Mouse (Mus musculus) regulatory T cell (primary cell): ENCODE measurements at regions not wholly inside any gene's neighbourhood (a gene's known extent, or its start where the extent isn't known, plus 50 kb on each side); places are given as distances from the start of the nearest gene placed in this dataset.

ENCODE experiments used
- in situ Hi-C: fragments of 300-600 bp; cut with MboI, MseI; formaldehyde crosslinking; loops from one replicate; pipeline ENCODE4 v1.15.1; 2025; ENCODE audit warnings: high pct_unique_total_duplicates

DNA sequence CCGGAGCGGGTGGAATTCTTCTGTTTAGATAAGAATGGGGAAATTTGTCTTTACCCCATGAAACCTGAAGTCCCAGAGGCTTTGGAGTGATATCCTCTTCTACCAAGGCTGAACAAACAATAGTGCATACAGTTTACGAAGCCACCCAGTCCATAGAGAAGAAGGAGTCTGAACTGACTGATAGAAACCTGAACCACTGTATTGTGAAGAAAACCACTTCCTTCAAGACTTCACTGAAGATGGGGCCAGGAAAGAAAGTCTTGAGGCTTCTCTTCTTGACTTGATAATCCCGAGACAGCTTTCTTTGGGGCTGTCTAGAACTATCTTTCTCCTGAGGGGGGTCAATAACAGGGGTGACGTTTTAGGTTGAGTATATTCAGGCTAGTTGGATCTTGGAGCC lies 284.4 kb downstream of the Cd83 start:
- in situ Hi-C loops: no loop called here

DNA sequence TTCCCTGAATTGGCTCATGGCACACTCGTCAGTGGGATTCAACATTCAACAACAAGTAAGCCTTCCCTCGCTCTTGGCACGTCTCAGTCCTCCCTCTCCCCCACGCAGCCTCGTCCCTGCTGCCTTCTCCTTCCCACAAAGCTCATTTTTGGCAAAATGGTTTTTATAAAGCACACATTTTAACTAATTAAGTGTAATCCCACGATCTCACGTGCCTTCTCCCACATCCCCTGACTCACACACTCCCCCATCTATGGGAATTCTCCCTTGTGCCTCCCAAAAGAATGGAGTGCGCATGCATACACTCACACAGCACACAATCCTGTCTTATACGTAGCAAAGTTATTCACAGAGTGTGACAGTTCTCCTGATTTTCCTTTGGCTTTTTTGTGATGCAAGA lies 288.5 kb downstream of the Cd83 start:
- in situ Hi-C loops: no loop called here

DNA sequence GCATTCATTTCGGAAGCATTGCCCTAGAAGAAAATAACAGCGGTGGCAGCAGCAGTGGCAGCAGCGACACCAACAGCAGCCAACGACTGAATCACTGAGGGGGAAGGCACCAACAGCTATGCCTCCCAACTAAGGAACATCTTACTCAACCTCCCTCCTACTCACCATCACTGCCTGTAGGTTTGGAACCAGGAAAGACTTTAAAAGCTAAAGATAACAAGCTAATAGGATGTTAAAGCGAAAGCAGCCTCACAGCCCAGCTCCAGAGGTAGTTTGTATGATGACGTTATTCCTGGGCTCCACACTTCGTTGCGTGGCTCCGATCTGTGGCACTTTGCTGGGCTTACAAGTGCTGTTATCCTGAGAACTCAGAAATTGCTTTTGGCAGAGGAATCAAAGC lies 289.6 kb downstream of the Cd83 start:
- in situ Hi-C loops: no loop called here

DNA sequence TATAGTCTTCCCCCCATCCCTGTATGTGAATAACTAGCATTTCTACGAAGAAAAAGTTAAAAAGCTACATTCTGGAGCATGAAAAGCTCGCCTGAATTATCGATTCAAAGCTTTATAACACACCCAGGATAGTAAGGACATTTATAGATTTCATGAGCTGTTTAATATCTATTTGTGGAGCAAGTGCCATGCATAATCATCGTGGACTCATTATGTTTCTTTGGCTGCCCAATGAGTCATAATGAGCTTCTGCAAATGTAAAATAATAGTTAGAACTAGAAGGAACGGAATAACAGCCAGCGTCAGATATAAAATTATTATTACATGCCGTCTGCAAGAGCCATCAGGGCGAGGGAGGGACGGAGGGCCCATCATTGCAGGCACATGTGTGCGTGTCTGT lies 292.4 kb downstream of the Cd83 start:
- in situ Hi-C loops: no loop called here

DNA sequence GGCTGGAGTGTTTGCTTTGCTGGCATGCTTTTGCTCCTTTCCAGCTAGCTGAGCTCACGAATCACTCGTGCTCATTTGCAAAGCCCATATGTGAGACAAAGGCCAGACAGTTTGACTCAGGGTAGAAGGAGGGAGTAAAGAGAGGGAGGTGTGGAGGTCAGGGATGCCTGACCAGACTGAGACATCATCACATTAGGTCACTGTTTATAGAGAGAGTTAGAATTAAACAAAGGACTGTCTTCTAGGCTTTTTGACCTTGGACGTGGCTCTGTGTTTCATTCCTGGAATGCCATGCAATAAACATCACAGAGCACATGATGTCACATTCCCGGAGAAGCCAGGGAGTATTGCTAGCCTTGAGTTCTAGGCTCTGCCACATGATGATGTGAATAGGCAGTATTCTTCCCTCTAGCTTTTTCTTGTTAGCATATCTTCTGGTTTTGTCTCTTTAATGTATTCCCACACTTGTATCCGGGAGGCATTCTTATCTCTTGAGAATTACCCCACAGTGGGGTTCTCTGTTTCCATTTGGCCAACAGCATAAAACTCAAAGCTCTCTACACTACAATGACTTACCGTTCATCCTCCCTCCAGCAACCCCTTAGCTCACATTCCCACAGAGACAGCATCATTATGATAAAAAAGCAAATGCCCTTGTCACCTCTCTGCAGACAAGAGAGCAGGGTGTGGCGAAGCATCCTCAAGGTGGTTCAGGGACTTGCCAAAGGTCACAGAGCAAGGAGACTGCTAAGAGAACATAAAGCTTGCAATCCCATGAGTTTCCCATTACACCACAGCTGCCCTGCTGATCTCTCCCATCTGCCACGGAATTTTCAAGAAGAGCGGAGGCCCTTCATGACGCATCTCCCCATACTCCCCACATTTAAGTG lies 301.3 kb downstream of the Cd83 start:
- in situ Hi-C loops: no loop called here

DNA sequence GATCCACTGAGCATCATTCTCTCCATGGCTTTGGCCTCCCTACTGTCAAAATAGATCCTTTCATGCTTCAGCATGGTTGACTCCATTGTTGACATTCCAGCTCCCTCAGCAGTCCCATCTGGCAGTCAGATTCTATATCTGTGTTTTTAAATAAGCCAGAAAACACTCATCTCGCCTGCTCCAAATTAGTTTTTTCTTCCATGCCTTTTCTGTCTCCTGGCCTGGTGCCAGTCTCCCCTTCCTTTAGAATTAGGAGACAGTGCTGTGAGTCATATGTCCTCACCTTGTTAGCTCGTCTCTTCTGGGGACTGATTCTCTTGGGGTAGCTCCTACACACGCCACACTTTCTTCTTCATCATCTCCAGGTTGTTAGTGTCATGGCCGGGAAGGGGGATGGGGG lies 302.2 kb downstream of the Cd83 start:
- in situ Hi-C loops: no loop called here

DNA sequence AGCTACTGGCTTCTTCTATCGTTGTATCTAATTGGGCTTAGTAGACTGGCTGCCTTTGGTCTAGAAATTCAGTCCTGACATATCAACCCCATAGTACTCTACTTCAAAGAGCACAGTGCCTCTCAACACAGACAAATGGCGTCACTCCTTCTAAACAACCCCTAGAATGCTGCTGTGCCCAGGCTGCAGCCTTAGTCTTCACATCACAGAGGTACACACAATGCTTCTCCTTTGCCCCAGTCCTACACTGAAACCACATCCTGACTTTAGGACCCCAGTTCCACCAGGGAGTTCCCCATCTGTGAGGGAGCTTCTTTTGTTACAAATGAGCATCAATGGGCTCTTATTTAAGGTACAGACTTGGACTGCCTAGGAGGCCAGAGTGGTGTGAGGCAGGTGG lies 312.6 kb downstream of the Cd83 start:
- in situ Hi-C loops: no loop called here

DNA sequence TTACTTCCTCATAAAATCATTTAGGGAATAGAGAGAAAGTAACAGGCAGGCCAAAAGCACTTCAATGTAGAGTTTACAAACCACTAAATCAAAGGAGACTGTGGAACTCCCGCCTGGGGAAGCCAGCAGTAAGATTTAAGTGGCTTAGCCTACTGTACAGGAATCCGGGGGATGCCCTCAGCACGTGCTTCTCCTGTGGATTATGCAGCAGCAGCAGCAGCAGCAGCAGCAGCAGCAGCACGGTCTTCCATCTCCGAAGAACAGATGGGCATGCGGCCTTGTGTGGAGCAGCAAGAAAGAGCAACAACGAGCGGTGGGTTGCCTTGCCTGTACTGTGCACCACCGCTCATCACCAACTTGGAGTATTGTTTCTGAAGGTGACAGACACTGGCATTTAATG lies 314.9 kb downstream of the Cd83 start:
- in situ Hi-C loops: no loop called here

DNA sequence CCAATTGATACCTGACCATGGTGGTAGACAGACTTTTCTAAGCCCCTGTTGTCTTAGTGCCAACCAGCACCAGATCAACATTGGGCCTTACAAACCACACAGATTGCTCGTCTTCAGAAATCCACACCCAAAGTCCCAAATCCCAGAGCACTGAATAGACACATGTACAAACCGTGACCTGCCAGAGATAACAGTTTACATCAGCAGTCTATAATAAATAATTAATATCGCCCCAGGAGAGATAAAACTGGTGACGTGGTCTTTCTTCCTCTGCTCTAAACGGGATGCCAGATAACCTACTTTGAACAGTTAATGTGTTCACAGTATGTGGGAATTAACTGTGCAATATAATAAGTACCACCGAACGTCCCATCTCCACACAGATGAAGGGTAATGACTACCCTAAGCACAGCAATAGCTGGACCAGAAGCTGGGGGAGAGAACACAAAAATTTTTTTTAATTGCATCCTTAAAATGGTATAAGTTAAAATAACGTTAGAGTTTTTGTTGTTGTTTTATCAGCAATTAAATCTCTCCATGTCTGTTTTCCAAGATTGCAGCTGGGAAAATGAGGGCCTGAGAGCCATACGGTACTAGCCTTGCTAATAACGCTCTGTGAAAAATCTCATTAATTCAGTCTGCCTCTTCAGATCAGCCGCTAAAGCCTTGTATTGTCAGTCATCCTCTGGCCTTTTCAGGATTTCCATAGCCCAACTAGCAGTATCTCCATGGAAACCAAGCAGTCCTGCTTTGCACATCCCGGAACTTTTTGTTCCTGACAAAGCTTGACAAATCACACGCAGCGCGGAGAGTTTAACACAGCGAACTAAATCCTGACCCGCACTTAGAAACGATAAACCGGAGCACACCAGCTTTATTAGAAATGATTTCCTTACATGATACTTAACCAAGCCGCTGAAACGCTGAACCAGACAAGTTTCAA lies 315.8 kb downstream of the Cd83 start:
- in situ Hi-C loops: no loop called here

DNA sequence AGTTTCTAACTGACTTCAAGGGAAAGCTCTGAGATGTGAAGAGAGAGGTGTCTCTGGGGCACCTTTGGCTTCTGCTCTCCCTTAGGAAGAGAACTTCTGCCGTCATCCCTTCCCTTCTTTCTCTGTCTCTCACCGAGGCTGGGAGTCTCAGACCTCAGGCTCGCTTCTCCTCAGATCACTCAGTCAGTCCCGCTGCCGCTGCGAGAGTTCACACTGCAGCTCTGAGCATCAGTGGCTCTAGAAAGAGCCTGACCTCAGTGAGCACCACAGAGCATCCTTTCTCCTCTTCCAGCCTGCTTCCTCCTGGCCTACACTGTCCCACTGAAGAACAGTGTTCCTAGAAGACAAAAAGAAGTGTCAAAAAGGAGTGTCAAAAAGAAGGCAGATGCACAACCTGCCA lies 316.6 kb downstream of the Cd83 start:
- in situ Hi-C loops: no loop called here

DNA sequence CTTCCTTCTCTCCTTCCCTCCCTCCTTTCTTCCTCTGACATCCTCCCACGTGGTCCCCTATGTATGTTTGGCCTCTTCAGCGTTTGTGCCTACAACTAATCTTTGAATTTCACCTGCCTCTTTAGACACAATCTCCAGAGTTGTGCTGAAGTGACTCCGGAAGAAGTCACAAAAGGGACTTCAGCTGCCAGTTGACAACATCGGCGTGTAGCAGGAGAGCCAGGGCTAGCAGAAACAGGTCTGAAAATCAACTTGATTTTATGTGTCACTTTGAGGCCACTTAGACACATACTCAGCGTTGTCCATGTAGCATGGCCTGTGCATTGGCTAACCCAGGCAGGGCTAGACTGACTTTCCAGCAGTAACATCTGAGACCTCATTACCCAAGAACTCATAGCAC lies 317.2 kb downstream of the Cd83 start:
- in situ Hi-C loops: no loop called here

DNA sequence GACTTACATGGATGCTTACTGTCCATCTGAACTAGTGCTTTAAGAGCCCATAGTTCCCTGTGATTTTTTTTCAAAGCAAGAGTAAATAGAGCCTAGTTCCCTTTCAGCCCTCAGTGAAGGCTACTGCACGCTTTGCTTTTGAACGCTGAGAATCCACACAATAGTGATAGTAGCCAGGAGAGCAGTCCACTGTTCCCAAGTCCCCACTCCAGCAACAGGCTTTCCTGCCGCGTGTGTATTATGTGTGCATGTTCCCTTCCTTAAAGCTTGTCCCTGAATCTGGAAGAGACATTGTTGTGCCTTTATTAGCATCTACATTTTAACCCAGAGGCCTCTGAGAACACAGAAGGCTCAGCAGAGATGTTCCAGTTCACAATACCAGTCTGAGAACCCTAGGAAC lies 317.7 kb downstream of the Cd83 start:
- in situ Hi-C loops: no loop called here

DNA sequence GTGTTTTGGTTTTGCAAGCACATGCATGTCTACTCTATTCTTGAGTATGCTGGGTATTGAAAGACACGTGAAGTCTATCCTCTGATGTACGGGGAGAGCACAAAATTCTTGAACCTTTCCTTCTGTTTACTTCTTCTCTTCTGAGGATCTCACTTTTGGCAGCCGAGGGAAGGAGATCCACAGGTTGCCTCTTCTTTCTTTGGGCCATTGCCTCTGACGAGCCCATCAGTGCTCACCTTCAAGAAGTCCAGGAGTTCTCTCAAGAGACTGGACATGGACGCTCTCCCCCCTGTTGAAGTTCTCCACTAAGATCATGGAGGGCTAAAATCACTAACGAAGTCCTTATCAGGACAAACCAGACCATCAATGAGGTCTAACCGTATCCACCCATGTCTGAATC lies 318.8 kb downstream of the Cd83 start:
- in situ Hi-C loops: no loop called here

DNA sequence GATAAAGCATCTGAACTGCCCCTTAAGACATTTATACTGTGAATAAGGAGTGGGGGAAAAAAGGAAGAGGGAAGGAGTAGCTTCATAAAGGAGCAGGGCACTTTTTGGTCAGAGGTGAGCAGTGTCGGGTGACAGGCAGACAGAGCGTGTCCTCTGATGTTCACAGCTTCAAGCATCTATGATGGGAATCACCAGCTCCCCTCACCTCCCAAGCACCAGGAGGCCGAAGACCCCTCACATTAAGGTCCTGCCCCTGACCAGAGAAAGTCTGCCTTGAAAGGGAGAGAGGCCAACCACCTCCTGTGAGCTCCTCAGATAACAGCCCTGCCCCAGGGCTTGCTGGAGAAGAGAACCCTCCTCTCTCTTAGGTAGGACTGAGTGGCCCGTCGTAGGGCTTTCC lies 320.6 kb downstream of the Cd83 start:
- in situ Hi-C loops: no loop called here

DNA sequence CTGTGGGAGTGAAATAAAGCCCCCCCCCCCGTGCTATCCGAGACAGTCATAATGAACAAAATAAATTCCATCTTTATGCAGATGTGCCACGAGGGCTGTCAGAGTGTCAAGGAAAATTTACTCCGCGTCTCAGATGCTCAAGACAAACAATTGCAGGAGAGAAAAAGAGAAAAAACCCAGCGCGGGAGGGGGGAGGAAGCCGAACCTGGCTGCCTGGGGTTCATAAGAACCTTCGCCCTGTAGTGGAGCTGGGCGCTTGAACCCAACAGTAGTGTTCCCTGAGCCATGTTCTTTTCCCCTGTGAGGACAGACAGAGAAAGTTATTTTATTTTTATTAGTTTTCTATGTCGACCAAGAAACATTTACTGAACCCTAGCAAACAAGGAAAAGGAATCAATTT lies 324.1 kb downstream of the Cd83 start:
- in situ Hi-C loops: no loop called here

DNA sequence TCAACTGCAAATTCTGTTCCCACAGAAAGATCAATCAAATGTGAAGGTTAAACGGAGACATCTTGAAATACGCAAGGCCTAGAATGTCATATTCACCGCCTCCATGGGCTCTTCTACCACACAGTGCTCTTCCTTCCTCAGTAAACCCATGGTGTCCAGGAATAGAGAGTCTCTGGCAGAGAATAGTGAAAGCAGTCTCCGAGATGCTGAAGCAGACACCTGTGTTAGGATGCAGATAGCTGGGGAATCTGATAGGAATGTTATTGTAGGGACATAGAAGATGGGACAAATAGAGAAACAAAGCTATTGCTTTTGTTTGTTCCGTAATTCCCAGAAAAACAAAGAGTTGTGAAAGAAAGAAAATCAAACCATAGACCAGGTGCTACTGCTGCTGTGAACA lies 328.5 kb downstream of the Cd83 start:
- in situ Hi-C loops: no loop called here

DNA sequence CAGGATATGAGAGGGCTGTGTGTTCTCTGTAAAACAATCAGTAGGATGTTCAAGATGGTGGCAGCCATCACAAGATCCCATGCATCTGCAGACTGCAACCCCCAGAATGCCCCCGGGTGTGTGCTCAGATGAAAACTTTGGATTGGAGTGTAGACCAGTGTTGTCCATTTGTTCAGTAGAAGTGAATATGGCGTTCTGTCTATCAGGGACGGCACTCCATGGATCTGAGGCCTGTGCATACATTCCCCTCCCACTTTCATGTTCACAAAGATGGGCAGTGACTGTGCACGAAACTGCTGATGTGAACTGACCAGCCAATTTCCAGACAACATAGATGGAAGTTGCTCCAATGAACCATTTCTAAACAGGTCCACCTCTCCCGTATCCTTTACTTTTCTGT lies 330.3 kb downstream of the Cd83 start:
- in situ Hi-C loops: no loop called here

DNA sequence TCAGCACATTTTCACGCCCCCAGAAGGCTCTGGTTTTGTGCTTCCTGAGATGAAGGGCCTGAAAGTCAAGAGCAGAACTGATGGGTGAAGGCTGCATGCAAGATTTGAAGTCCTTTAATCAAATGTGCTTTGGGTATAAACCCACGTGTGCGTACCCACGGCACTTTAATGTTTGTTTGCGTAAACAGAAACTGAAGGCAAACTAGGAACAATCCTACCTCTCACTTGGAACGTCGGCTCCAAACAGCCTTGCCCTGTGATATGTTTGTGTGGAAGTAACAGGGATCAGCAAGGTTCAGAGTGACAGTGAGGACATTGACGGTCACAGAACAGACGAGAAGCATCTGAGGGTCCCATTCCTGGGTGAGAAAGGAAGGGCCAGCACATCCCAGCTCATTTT lies 333.3 kb downstream of the Cd83 start:
- in situ Hi-C loops: no loop called here

DNA sequence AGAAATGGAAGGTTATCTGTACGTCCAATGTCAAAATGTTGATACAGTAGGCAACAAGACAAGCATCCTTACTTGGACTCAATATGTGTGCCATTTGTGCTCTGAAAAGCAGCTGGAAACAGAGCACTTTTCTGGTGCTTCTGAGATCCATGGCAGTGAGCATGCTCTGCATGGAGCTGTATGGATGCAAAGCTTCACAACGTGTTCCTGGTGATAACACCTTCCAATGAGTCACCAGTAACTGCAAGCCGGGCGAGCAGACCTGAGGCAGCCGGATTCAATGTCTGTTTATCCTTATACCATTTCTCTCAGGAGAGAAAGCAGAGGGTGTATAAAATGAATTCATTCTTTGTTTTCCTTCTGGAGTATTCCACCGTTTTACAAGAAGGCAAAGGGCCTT lies 334.3 kb downstream of the Cd83 start:
- in situ Hi-C loops: no loop called here

DNA sequence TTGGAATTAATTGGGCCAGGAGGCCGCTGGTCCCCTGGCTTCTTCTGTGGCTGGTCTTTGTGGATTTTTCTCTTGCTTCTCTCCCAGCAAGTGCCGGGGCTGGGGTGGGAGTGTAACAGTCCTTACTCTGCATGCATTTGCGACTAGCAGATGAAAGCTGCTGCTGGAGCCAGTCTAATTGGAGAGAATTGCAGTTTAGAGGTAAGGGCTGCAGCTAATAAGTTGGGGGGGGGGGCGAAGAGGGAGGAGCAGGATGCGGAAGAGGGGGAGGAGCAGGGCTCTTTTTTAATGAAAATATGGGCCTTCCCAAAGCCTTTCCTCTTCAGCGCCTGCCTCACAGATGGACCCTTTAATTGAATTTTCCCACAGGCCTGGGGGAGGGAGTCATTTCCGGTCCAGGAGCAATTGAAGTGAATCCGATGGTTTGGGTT lies 336.7 kb downstream of the Cd83 start:
- in situ Hi-C loops: no loop called here

DNA sequence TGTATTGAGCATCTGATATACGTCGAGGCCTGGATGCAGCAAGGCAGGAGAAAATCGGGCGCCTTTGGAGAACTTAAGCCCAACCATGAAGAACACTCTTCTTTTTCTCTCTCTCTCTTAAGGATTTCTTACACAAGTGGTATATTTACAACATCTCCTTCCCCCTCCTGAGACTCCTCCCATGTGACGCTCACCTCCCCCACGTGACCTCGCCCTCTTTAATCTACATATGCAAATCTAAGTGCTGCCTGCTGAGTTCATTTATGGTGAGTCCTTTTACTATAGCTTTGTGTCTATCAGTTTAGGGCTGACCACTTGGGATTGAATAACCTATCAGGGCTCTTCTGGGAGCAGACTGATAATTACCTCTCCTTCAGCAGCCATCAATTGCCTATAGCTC lies 337.4 kb downstream of the Cd83 start:
- in situ Hi-C loops: no loop called here

DNA sequence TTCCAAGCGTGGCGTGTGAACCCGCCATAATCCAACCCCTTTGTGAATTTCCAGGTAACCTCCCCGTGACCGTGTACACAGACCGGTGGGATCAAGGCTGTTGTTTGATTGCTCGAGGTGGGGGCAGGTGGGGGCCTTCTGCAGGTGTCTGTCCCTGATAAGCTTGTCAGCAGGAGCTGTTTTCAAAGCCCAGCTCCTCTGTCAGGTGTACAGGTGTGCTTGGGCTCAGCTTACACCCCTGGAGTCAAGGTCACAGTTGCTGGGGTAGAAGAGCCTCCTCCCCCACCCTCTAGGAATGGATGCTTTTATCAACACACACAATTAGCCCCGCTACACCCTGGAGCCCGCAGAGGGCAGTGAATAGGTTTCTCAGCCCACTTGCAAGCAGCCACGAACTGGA lies 341.6 kb downstream of the Cd83 start:
- in situ Hi-C loops: no loop called here
